Mouse (Mus musculus) limb, embryonic 10.5 days (tissue): ENCODE measurements around the gene Ankrd6. TPM values are rescaled to one million over a fixed set of nuclear protein-coding genes. Genes with fewer than 3 reads are reported as not detected.

Experiments used
- DNase-seq: peaks from one replicate; pipeline ENCODE4 v3.0.0-alpha.2; 2017; ENCODE audit warnings: low spot score
- H3K27ac ChIP-seq: fragments of 300-500 bp; sonication (generic); 2 replicates; pipeline ENCODE4 v1.5.1; 2016; ENCODE audit warnings: mild to moderate bottlenecking
- H3K27me3 ChIP-seq: fragments of 300-500 bp; sonication (generic); 2 replicates; pipeline ENCODE4 v1.6.1; 2016; ENCODE audit warnings: low read depth, mild to moderate bottlenecking; ENCODE audit not compliant: poor library complexity, severe bottlenecking
- H3K36me3 ChIP-seq: fragments of 300-500 bp; sonication (generic); 2 replicates; pipeline ENCODE4 v1.6.1; 2016; ENCODE audit warnings: mild to moderate bottlenecking, moderate library complexity
- H3K4me1 ChIP-seq: fragments of 300-500 bp; sonication (generic); 2 replicates; pipeline ENCODE4 v1.6.1; 2016
- H3K4me3 ChIP-seq: fragments of 300-500 bp; sonication (generic); 2 replicates; pipeline ENCODE4 v1.5.1; 2016; ENCODE audit warnings: mild to moderate bottlenecking, moderate library complexity
- H3K9me3 ChIP-seq: fragments of 300-500 bp; sonication (generic); replicated peaks from 2 replicates; pipeline ENCODE4 v1.6.1; 2016; ENCODE audit warnings: mild to moderate bottlenecking
- WGBS: fragments of 180-500 bp; shearing (Covaris S2); methylation state at CpG from one replicate; pipeline ENCODE4 v1.1.7; 2016; 5-methylcytosine and 5-hydroxymethylcytosine counted together
- polyA plus RNA-seq: library from polyadenylated mRNA; unstranded; fragments of >200 nt; fragmentation: Nextera tagmentation; extraction: Ambion mirVana; gene quantifications from 2 replicates; pipeline ENCODE4 v1.2.1, GENCODE M21; 2016

The Ankrd6 gene
- polyA plus RNA-seq, 1 experiment from 2014 or later = 8.4 TPM

DNA sequence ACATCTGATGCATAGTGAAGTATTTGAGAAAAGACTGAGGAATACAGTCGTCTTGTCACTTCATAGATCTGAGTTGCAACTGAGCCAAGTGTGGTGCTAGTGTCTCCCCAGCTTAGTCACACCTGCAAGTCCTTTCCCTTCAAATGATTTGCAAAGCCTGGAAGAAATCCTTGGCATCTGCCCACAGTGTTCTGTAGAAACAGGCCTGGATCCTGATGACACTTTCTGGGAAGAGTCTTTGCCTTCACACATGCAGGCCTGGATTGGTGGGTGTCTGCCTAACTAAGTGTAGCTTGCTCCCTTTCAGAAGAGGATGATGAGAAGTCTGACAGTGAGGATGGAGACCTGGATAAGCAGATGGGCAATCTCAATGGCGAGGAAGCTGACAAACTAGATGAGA lies 193.2 kb downstream of the Ankrd6 start:
- Histone ChIP-seq H3K27me3 (no peaks in the 10 kb centered on the region), H3K36me3 (peaks cover 94% of the 10 kb centered on the region), H3K4me3 (no peak overlapping the region), H3K27ac (no peak overlapping the region), H3K4me1 (no peaks in the 10 kb centered on the region), H3K9me3 (no peaks in the 10 kb centered on the region)
- no peak for DNase-seq
- WGBS = 91% methylated on average over 2 of the region's 2 CpGs

Other genes starting within 250 kb of the Ankrd6 start
- 85.3 and 94.7 TPM in 2 replicates for gene Lyrm2, start 150.6 kb downstream of the Ankrd6 start, polyA plus RNA-seq
- 17.0 and 21.2 TPM in 2 replicates for gene Rragd, start 32.2 kb upstream of the Ankrd6 start, polyA plus RNA-seq
- 38.3 and 38.7 TPM in 2 replicates for gene Ube2j1, start 80.6 kb upstream of the Ankrd6 start, polyA plus RNA-seq
- 0.10 TPM in 1 of 2 replicates, not detected in the other for gene Gabrr2, start 112.2 kb upstream of the Ankrd6 start, polyA plus RNA-seq
- not detected in 2 replicates for gene Gabrr1, start 181.7 kb upstream of the Ankrd6 start, polyA plus RNA-seq
- gene Pm20d2, start 238.9 kb upstream of the Ankrd6 start, polyA plus RNA-seq = 0.68 and 1.5 TPM in 2 replicates